ENCODE assay signal across 9 mouse cellular contexts in genomic region chr11:98749716-98750115, GRCm38 (mm10). TPM values are rescaled to one million over a fixed set of nuclear protein-coding genes. Genes with fewer than 3 reads are reported as not detected.
DNase-seq lines count a peak whose midpoint lies in the region; ATAC-seq and TF ChIP-seq lines count a peak whose summit lies in the region.
"Had no signal": no experiment of that assay in that cellular context is flagged by ENCODE, and none has a peak within 500 bp of the region (broad histone marks: within the 10 kb centered on the region; RNA-seq: fewer than 3 reads in every experiment).

No protein-coding gene starts in this region.

- peak overlapping the region; percentile 76 for H3K9ac ChIP-seq in heart, embryonic 13.5 days
- H3K9ac ChIP-seq in embryonic facial prominence, embryonic 15.5 days, result no peak overlapping the region
- H3K9ac ChIP-seq in kidney, postnatal 0 days (ENCODE audit: low read depth, low read length), result 0 out of 2 replicates have a peak overlapping the region, but pooled peaks have one; percentile 10

- ATAC-seq in heart, embryonic 13.5 days (ENCODE audit: extremely low read depth, insufficient number of reproducible peaks, low FRiP score, low TSS enrichment), result no peak
- no peak for ATAC-seq in embryonic facial prominence, embryonic 15.5 days (ENCODE audit: insufficient number of reproducible peaks, low FRiP score, low TSS enrichment, low read depth)
- ATAC-seq in kidney, postnatal 0 days (replicated peaks; ENCODE audit: low FRiP score, low read depth), result no peak
- no peak for ATAC-seq in inflammation-experienced regulatory T-cells, adult 6 months

- 30% methylated on average over 5 of the region's 5 CpGs for WGBS in heart, embryonic 13.5 days
- 26% methylated on average over 5 of the region's 5 CpGs for WGBS in embryonic facial prominence, embryonic 15.5 days
- WGBS in kidney, postnatal 0 days, result 33% methylated on average over 4 of the region's 5 CpGs

- peaks cover 14% of the 10 kb centered on the region for H3K36me3 ChIP-seq in heart, embryonic 13.5 days
- peaks cover 12% of the 10 kb centered on the region; the same call in 1 of the 2 replicates for H3K36me3 ChIP-seq in embryonic facial prominence, embryonic 15.5 days
- H3K36me3 ChIP-seq in kidney, postnatal 0 days (ENCODE audit: insufficient read depth, low read length), result peaks cover 8% of the 10 kb centered on the region; the same call in 1 of the 2 replicates

- no peaks in the 10 kb centered on the region for H3K9me3 ChIP-seq in heart, embryonic 13.5 days
- H3K9me3 ChIP-seq in embryonic facial prominence, embryonic 15.5 days (replicated peaks), result no peaks in the 10 kb centered on the region
- H3K9me3 ChIP-seq in kidney, postnatal 0 days (replicated peaks; ENCODE audit: low read length), result no peaks in the 10 kb centered on the region

- H3K4me2 ChIP-seq in heart, embryonic 13.5 days, result peak overlapping the region; percentile 64
- peak overlapping the region; percentile 51 for H3K4me2 ChIP-seq in embryonic facial prominence, embryonic 15.5 days (replicated peaks)
- no peak overlapping the region for H3K4me2 ChIP-seq in kidney, postnatal 0 days (ENCODE audit: low read length)

- peaks cover 99% of the 10 kb centered on the region for H3K4me1 ChIP-seq in heart, embryonic 13.5 days
- peaks cover 97% of the 10 kb centered on the region for H3K4me1 ChIP-seq in embryonic facial prominence, embryonic 15.5 days
- peaks cover 94% of the 10 kb centered on the region for H3K4me1 ChIP-seq in kidney, postnatal 0 days (replicated peaks; ENCODE audit: insufficient read depth, low read length)

- no peaks in the 10 kb centered on the region for H3K27me3 ChIP-seq in heart, embryonic 13.5 days (replicated peaks)
- H3K27me3 ChIP-seq in embryonic facial prominence, embryonic 15.5 days, result no peaks in the 10 kb centered on the region
- H3K27me3 ChIP-seq in kidney, postnatal 0 days (ENCODE audit: insufficient read depth, low read length), result no peaks in the 10 kb centered on the region

- no peak overlapping the region for H3K4me3 ChIP-seq in heart, embryonic 13.5 days
- peak overlapping the region; percentile 21; the same call in 1 of the 2 replicates for H3K4me3 ChIP-seq in embryonic facial prominence, embryonic 15.5 days (replicated peaks)
- H3K4me3 ChIP-seq in kidney, postnatal 0 days (replicated peaks; ENCODE audit: low read depth, low read length), result no peak overlapping the region

- H3K27ac ChIP-seq in heart, embryonic 13.5 days (replicated peaks), result peak overlapping the region; percentile 92
- H3K27ac ChIP-seq in embryonic facial prominence, embryonic 15.5 days (replicated peaks), result peak overlapping the region; percentile 94
- peak overlapping the region; percentile 88 for H3K27ac ChIP-seq in kidney, postnatal 0 days

- no peak for TF ChIP-seq CTCF in kidney, postnatal 0 days (IDR thresholded peaks at IDR 0.05; ENCODE audit: low read depth)

- no peak for DNase-seq in heart, postnatal 4 days
- peak; percentile 61 for DNase-seq in brain, adult 2 months (ENCODE audit: low read depth, low spot score)
- no peak for DNase-seq in kidney, postnatal 0 days (ENCODE audit: low spot score)
- peak; percentile 85 for DNase-seq in right cerebral cortex, postnatal 4 days
- DNase-seq in gastrocnemius, postnatal 10 days, result no peak

RNA-seq across cellular contexts. Expression of gene Thra, which starts 9.3 kb away (rescaled TPM):
- polyA plus RNA-seq in heart, embryonic 13.5 days (2015; fragmentation: Nextera tagmentation; extraction: Ambion mirVana), result 30.0 and 32.0 TPM in 2 replicates
- total RNA-seq in heart, postnatal 4 days (2021), result 100 to 1,000 TPM; 171 to 183 TPM
- 51.0 and 51.2 TPM in 2 replicates for polyA plus RNA-seq in embryonic facial prominence, embryonic 15.5 days (2015; fragmentation: Nextera tagmentation; extraction: Ambion mirVana)
- 26.1 TPM in 2 replicates for polyA plus RNA-seq in kidney, postnatal 0 days (2015; fragmentation: Nextera tagmentation; extraction: Ambion mirVana)
- 1 to 10 TPM; 1.3 to 6.3 (median 5.2) TPM for polyA plus RNA-seq in inflammation-experienced regulatory T-cells, adult 6 months (2017; shearing (Covaris generic))
- total RNA-seq in gastrocnemius, postnatal 10 days (2021), result 100 to 1,000 TPM; 149 to 169 TPM

RNA-seq across cellular contexts. Expression of gene Med24, which starts 20.5 kb away (rescaled TPM):
- 35.1 and 37.4 TPM in 2 replicates for polyA plus RNA-seq in heart, embryonic 13.5 days (2015; fragmentation: Nextera tagmentation; extraction: Ambion mirVana)
- 10 to 100 TPM; 51.7 to 52.3 TPM for total RNA-seq in heart, postnatal 4 days (2021)
- 52.3 and 53.3 TPM in 2 replicates for polyA plus RNA-seq in embryonic facial prominence, embryonic 15.5 days (2015; fragmentation: Nextera tagmentation; extraction: Ambion mirVana)
- 38.3 and 41.2 TPM in 2 replicates for polyA plus RNA-seq in kidney, postnatal 0 days (2015; fragmentation: Nextera tagmentation; extraction: Ambion mirVana)
- 10 to 100 TPM; 23.8 to 32.5 (median 28.3) TPM for polyA plus RNA-seq in inflammation-experienced regulatory T-cells, adult 6 months (2017; shearing (Covaris generic))
- total RNA-seq in gastrocnemius, postnatal 10 days (2021), result 10 to 100 TPM; 47.8 to 52.5 TPM

RNA-seq across cellular contexts. Expression of gene Nr1d1, which starts 25.4 kb away (rescaled TPM):
- 5.9 and 6.4 TPM in 2 replicates for polyA plus RNA-seq in heart, embryonic 13.5 days (2015; fragmentation: Nextera tagmentation; extraction: Ambion mirVana)
- 10 to 100 TPM; 26.3 to 27.6 TPM for total RNA-seq in heart, postnatal 4 days (2021)
- 1.7 and 1.8 TPM in 2 replicates for polyA plus RNA-seq in embryonic facial prominence, embryonic 15.5 days (2015; fragmentation: Nextera tagmentation; extraction: Ambion mirVana)
- polyA plus RNA-seq in kidney, postnatal 0 days (2015; fragmentation: Nextera tagmentation; extraction: Ambion mirVana), result 3.1 and 3.5 TPM in 2 replicates
- 1 to 10 TPM; 6.5 to 8.4 (median 7.3) TPM for polyA plus RNA-seq in inflammation-experienced regulatory T-cells, adult 6 months (2017; shearing (Covaris generic))
- 10 to 100 TPM; 42.4 to 58.7 TPM for total RNA-seq in gastrocnemius, postnatal 10 days (2021)

RNA-seq across cellular contexts. Expression of gene Msl1, which starts 45.6 kb away (rescaled TPM):
- 14.6 and 15.7 TPM in 2 replicates for polyA plus RNA-seq in heart, embryonic 13.5 days (2015; fragmentation: Nextera tagmentation; extraction: Ambion mirVana)
- 10 to 100 TPM; 67.8 to 71.5 TPM for total RNA-seq in heart, postnatal 4 days (2021)
- polyA plus RNA-seq in embryonic facial prominence, embryonic 15.5 days (2015; fragmentation: Nextera tagmentation; extraction: Ambion mirVana), result 28.7 and 30.4 TPM in 2 replicates
- polyA plus RNA-seq in kidney, postnatal 0 days (2015; fragmentation: Nextera tagmentation; extraction: Ambion mirVana), result 17.8 and 19.3 TPM in 2 replicates
- 10 to 100 TPM; 16.7 to 26.3 (median 20.4) TPM for polyA plus RNA-seq in inflammation-experienced regulatory T-cells, adult 6 months (2017; shearing (Covaris generic))
- total RNA-seq in gastrocnemius, postnatal 10 days (2021), result 10 to 100 TPM; 62.6 to 74.1 TPM

RNA-seq across cellular contexts. Expression of gene Csf3, which starts 48.7 kb away (rescaled TPM):
- polyA plus RNA-seq in heart, embryonic 13.5 days (2015; fragmentation: Nextera tagmentation; extraction: Ambion mirVana), result not detected in 2 replicates
- not detected for total RNA-seq in heart, postnatal 4 days (2021)
- 0.12 and 0.31 TPM in 2 replicates for polyA plus RNA-seq in embryonic facial prominence, embryonic 15.5 days (2015; fragmentation: Nextera tagmentation; extraction: Ambion mirVana)
- 0.13 and 0.19 TPM in 2 replicates for polyA plus RNA-seq in kidney, postnatal 0 days (2015; fragmentation: Nextera tagmentation; extraction: Ambion mirVana)
- not detected for polyA plus RNA-seq in inflammation-experienced regulatory T-cells, adult 6 months (2017; shearing (Covaris generic))
- not detected for total RNA-seq in gastrocnemius, postnatal 10 days (2021)
- polyA plus RNA-seq: liver, embryonic 16.5 days had no signal

Comparison
In these comparisons a context has a peak if more than half of its experiments do, and no peak if none do; other contexts are left out.
1. DNase-seq: peak in brain, adult 2 months (single experiment) and right cerebral cortex, postnatal 4 days (single experiment); none in heart, postnatal 4 days (single experiment), kidney, postnatal 0 days (single experiment) and gastrocnemius, postnatal 10 days (single experiment).
2. Peak in every context shown above with its lines, with median percentiles within 50 percentile points of each other: H3K27ac ChIP-seq.